Mouse (Mus musculus): Measurements from ENCODE around the gene Isg20l2.

GRCm38 (mm10) chr3:87971489-87972202 lies 41.5 kb downstream of the Isg20l2 start:
- TF ChIP-seq TAL1 (IDR thresholded peaks at IDR 0.05; ENCODE audit: low read length) = no peak
- no peak for TF ChIP-seq GATA1 (IDR thresholded peaks at IDR 0.05; ENCODE audit: low read length)
